Mouse (Mus musculus): Measurements from ENCODE around the gene Dhx40. TPM values are rescaled to one million over a fixed set of nuclear protein-coding genes. Genes with fewer than 3 reads are reported as not detected.
"Not testable (repeated sequence)": the region's sequence is repeated elsewhere in the genome, so short reads cannot be mapped to it uniquely, and the experiment has no call there.

Dhx40 gene
- polyA plus RNA-seq, 1 experiment from 2014 or later, result 17.6 TPM

DNA sequence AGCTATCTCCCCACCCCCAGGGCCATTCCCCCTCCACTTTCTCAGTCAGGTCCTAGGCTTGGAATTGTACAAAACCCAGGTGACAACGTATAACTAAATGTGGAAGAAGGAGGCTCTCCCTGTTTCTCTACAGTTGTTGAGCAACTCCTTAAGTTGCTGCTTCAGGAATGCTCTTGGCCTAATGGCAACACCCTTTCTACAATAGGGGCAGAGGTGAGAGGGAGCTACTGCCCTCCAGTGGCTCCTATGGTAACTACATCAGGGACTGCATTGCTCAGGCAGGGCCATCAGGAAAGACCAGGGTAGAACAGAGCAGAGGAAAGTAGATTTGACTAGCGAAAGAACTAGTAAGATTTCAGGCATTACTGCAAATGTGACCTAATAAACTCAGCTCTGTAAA, 28.8 kb upstream of the Dhx40 start:
- Histone ChIP-seq H3K27me3 (no peaks in the 10 kb centered on the region), H3K4me2 (no peak overlapping the region), H3K36me3 (no peaks in the 10 kb centered on the region), H3K27ac (replicated peaks) (no peak overlapping the region), H3K9me3 (no peaks in the 10 kb centered on the region), H3K9ac (no peak overlapping the region), H3K4me1 (replicated peaks) (peaks cover 18% of the 10 kb centered on the region), H3K4me3 (no peak overlapping the region)
- no peak for ATAC-seq (ENCODE audit: low FRiP score, low read depth)
- WGBS, result 56% methylated on average over 2 of the region's 2 CpGs

DNA sequence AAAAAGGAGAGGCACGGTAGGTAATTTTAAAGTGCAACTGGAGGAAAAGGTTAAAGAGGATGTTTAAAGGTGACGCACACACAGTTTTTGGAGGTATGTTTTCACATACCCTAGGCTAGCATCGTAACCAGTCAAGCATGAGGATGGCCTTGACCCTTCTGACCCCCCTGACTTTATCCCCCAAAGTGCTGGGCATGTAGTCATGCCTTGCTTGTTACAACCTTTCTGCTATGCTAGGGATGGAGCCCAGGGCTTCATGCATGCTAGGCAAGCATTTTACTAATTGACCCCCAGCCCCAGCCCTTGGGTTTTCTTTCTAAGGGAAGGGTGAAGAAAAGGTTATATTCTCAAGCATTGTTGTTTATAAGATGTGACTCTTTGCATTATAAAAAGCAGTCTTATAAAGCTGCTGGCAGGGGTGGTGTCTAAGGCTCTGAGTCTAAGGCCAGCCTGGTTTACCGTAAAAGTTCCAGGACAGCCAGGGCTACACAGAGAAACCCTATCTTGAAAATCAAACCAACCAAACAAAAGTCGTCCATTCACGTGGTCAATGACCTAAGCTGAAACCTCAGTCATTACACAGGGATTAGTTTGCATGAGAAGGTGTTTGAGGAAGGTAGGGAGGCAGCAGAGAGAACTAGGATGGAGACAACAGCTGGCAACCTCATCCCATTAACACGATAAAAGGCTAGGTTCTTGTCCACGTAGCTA, 27.2 kb upstream of the Dhx40 start:
- H3K27me3 ChIP-seq, result no peaks in the 10 kb centered on the region
- no peak overlapping the region for H3K9ac ChIP-seq
- no peak overlapping the region for H3K27ac ChIP-seq (replicated peaks)
- H3K4me1 ChIP-seq (replicated peaks), result 0 out of 2 replicates have a peak, but pooled peaks cover 6% of the 10 kb centered on the region
- 58% methylated on average over 8 of the region's 8 CpGs for WGBS
- H3K9me3 ChIP-seq, result no peaks in the 10 kb centered on the region
- H3K36me3 ChIP-seq, result no peaks in the 10 kb centered on the region
- no peak for ATAC-seq (ENCODE audit: low FRiP score, low read depth)
- H3K4me2 ChIP-seq, result no peak overlapping the region
- no peak overlapping the region for H3K4me3 ChIP-seq

DNA sequence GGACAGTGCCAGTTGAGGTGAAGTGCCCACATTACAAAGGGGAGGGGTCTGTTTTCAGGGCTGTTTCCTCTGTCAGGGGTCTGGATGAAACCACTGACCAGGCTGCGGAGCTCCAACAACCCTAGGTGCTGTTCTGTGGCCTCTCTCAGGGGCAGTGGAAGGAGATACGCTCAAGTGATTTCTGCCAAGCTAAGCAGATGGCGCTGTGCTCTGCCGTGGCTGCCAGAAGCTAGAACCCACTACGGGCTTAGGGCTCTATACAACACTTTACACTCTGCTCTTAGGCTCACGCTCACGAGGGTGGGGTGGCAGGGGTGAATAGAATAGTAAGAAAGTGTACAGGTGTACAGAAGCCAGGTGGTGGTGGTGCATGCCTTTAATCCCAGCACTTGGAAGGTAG, 26.5 kb upstream of the Dhx40 start:
- WGBS, result 75% methylated on average over 7 of the region's 7 CpGs
- Histone ChIP-seq H3K9ac (no peak overlapping the region), H3K4me2 (no peak overlapping the region), H3K36me3 (no peaks in the 10 kb centered on the region), H3K4me1 (replicated peaks) (no peaks in the 10 kb centered on the region), H3K4me3 (no peak overlapping the region), H3K27ac (replicated peaks) (no peak overlapping the region), H3K9me3 (no peaks in the 10 kb centered on the region), H3K27me3 (no peaks in the 10 kb centered on the region)
- ATAC-seq (ENCODE audit: low FRiP score, low read depth), result no peak

DNA sequence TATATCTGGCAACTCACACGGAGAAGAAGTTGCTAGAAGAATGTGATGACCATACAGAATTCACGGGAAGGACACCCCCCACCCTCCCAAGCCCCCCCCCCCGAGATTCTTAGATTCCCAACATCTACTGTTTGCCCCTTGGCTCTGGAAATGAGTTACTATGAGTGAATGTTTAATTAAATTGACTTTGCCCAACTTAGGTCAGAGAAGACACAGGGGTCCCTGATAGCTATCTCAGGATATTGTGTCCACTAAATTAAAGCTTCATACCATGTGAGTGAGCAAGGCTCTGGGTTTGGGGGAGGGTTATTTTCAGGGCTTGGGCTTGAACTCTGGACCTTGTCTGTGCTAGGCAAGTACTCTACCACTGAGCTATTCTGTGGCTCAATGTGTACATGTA, 25.6 kb upstream of the Dhx40 start:
- ATAC-seq (ENCODE audit: low FRiP score, low read depth), result no peak
- no peak overlapping the region for H3K9ac ChIP-seq
- no peaks in the 10 kb centered on the region for H3K27me3 ChIP-seq
- H3K9me3 ChIP-seq, result no peaks in the 10 kb centered on the region
- no peak overlapping the region for H3K27ac ChIP-seq (replicated peaks)
- H3K36me3 ChIP-seq, result no peaks in the 10 kb centered on the region
- H3K4me3 ChIP-seq, result no peak overlapping the region
- H3K4me2 ChIP-seq, result no peak overlapping the region
- no peaks in the 10 kb centered on the region for H3K4me1 ChIP-seq (replicated peaks)
- 74% methylated on average over 3 of the region's 3 CpGs for WGBS

DNA sequence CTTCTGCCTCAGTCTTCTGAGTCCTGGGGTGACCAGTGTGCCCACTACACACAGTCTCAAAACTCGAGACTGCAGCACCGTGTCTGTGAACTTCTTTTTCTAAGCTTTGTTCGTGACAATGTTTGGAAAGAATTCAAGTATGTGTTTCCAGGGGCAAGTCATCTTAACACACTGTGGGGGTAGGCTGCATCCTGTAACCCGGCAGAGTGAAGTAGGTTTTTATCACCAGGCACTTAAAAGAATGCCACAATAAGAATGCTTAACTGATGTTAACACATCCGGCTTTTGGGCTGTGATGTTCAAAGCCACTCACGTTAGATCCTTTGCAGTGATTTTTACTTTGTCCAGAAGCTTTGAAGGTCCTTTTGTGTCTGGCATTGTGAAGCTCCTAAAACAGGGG, 20.9 kb upstream of the Dhx40 start:
- Histone ChIP-seq H3K9me3 (no peaks in the 10 kb centered on the region), H3K27me3 (no peaks in the 10 kb centered on the region), H3K9ac (no peak overlapping the region), H3K4me1 (replicated peaks) (no peaks in the 10 kb centered on the region), H3K36me3 (no peaks in the 10 kb centered on the region), H3K27ac (replicated peaks) (no peak overlapping the region), H3K4me3 (no peak overlapping the region), H3K4me2 (no peak overlapping the region)
- 67% methylated on average over 6 of the region's 6 CpGs for WGBS
- ATAC-seq (ENCODE audit: low FRiP score, low read depth), result no peak

DNA sequence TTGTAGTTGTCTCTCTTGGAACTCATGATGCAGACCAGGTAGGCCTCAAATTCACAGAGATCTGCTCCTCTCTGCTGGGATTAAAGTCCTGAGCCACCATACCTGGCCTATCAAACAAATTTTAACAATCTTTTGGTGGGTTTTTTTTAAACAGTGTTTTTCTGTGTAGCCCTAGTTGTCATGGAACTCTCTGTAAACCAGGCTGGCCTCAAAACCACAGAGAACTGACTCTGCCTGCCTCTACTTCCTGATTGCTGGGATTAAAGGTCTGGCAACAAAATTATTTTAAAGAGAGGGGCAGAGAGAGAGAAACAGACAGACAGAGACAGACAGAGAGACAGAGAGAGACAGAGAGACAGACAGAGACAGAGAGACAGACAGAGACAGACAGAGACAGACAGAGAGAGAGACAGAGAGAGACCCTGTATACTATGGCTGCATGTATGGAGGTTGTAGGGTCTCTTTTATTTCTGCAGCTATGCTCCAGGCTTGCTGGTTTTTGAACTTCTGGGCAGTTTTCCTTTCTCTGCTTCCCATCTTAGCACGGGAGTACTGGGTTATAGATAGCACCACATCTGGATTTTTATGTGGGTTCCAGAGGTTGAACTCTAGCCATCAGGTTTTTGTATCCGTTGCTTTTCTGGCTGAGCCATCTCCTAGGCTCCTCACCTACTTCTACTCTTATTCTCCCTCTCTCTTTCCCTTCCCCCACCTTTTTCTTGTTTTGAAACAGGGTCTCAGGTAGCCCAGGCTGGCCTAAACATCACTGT, 20.1 kb upstream of the Dhx40 start:
- Histone ChIP-seq H3K9me3 (no peaks in the 10 kb centered on the region), H3K27me3 (no peaks in the 10 kb centered on the region), H3K36me3 (no peaks in the 10 kb centered on the region), H3K4me1 (replicated peaks) (no peaks in the 10 kb centered on the region), H3K27ac (replicated peaks) (no peak overlapping the region), H3K4me2 (no peak overlapping the region), H3K4me3 (no peak overlapping the region), H3K9ac (no peak overlapping the region)
- 81% methylated on average over 2 of the region's 2 CpGs for WGBS
- ATAC-seq (ENCODE audit: low FRiP score, low read depth), result no peak

DNA sequence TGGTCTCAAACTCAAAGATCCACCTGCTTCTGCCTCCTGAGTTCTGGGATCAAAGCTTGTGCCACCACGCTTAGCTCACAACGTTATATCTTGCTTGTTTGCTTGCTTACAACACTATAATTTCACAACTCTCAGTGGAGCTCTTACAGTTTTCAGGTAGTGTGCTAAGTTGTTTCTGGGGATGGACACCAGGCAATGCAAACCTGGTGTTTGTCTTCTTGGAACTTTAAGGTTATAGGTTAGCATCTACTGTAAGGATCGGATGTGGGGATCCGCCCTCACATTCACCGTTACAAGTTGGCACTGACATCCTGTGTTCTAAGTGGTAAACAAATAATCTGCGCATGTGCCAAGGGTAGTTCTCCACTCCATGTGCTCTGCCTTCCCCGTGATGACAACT, 16.9 kb upstream of the Dhx40 start:
- no peak overlapping the region for H3K27ac ChIP-seq (replicated peaks)
- no peaks in the 10 kb centered on the region for H3K27me3 ChIP-seq
- no peak overlapping the region for H3K9ac ChIP-seq
- no peak for ATAC-seq (ENCODE audit: low FRiP score, low read depth)
- no peaks in the 10 kb centered on the region for H3K9me3 ChIP-seq
- WGBS, result 93% methylated on average over 7 of the region's 7 CpGs
- H3K4me3 ChIP-seq, result no peak overlapping the region
- H3K36me3 ChIP-seq, result no peaks in the 10 kb centered on the region
- no peak overlapping the region for H3K4me2 ChIP-seq
- H3K4me1 ChIP-seq (replicated peaks), result peaks cover under 1% of the 10 kb centered on the region; the same call in 1 of the 2 replicates

DNA sequence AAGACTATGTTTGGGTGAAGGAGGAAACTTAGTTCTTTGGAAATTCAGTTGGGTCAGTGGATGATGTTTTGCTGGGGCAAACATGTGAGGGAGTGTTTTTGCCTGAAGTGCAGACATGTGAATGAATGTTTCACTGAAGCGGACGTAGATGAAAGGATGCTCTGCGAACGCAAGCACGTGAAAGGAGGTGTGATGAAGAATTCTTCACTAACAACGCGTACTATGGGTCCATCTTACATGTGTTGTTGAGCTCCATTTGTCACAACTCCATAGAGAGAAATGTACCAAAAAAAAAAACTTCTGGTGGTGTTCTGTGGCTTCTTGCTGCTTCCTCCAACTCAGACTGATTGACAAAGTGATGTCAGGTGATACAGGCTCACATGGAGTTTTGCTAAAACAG, 15.0 kb upstream of the Dhx40 start:
- WGBS, result 88% methylated on average over 7 of the region's 7 CpGs
- Histone ChIP-seq H3K4me1 (replicated peaks) (peaks cover 8% of the 10 kb centered on the region; the same call in 1 of the 2 replicates), H3K27me3 (no peaks in the 10 kb centered on the region), H3K36me3 (no peaks in the 10 kb centered on the region), H3K9me3 (no peaks in the 10 kb centered on the region), H3K27ac (replicated peaks) (no peak overlapping the region), H3K4me2 (no peak overlapping the region), H3K9ac (no peak overlapping the region), H3K4me3 (no peak overlapping the region)
- ATAC-seq (ENCODE audit: low FRiP score, low read depth), result no peak

DNA sequence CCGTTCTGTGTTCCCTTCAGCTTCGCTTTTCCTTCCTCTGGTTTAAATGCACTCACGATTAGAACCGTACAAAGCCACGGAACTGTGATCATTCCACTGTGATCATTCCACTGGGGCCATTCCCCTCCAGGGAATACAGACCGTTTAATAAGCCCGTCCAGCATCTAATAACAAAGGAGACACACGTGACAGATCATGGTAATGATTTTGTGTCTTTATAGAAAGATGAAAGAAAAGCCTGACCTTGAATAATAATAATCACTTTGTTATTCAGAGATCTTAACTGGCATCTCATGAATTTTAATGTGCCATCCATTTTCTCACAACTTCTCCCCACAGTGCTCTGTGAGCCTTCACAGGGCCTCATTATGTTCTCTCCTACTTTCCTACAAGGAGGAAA, 12.0 kb upstream of the Dhx40 start:
- H3K27ac ChIP-seq (replicated peaks), result peak overlapping the region; percentile 62
- no peak for ATAC-seq (ENCODE audit: low FRiP score, low read depth)
- no peak overlapping the region for H3K4me2 ChIP-seq
- H3K27me3 ChIP-seq, result no peaks in the 10 kb centered on the region
- H3K4me3 ChIP-seq, result no peak overlapping the region
- WGBS, result 9% methylated on average over 8 of the region's 8 CpGs
- H3K9ac ChIP-seq, result no peak overlapping the region
- peaks cover 8% of the 10 kb centered on the region; the same call in 1 of the 2 replicates for H3K4me1 ChIP-seq (replicated peaks)
- H3K36me3 ChIP-seq, result no peaks in the 10 kb centered on the region
- no peaks in the 10 kb centered on the region for H3K9me3 ChIP-seq

DNA sequence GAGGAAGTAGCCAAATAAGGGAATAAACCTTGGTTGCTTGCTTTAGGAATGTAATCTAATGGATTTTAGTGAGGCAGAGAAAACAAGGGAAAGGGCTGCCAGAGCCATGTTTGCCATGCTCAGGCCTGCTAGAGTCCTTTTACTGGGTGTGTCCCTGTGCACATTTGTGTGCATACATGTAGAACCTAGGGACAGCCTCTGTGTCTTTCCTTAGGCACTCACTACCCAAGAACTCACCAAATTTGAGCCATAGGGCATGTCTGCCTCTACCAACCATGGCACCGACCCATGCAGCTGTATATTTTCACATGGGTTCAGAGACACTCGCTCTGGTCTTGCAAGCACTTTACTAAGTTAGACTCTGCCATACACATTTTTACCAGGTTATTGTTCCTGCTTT, 11.4 kb upstream of the Dhx40 start:
- Histone ChIP-seq H3K27ac (replicated peaks) (peak overlapping the region; percentile 62), H3K9ac (no peak overlapping the region), H3K27me3 (no peaks in the 10 kb centered on the region), H3K36me3 (no peaks in the 10 kb centered on the region), H3K4me2 (no peak overlapping the region), H3K9me3 (no peaks in the 10 kb centered on the region), H3K4me3 (no peak overlapping the region), H3K4me1 (replicated peaks) (peaks cover 8% of the 10 kb centered on the region; the same call in 1 of the 2 replicates)
- 82% methylated on average over 2 of the region's 2 CpGs for WGBS
- no peak for ATAC-seq (ENCODE audit: low FRiP score, low read depth)

DNA sequence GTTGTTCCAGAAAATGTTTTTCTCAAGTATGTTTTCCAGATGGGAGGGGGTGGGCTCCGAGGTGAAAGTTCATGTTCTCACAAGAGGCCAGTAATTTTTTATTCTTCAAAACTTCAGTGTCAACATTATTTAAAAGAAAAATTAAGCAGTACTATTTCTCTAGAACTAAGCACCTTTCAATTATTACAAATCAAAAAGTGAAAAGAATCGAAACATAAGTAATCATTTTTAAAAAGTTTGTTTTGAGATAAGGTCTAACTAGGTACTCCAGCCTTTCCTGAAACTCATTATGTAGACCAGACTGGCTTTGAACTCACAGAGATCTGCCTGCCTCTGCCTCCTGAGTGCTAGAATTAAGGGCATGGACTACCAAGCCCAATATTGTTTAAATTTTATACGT, 8.7 kb upstream of the Dhx40 start:
- H3K36me3 ChIP-seq; H3K4me3 ChIP-seq; H3K9me3 ChIP-seq; H3K9ac ChIP-seq; H3K4me2 ChIP-seq; H3K27ac ChIP-seq (replicated peaks); H3K27me3 ChIP-seq; H3K4me1 ChIP-seq (replicated peaks); ATAC-seq (ENCODE audit: low FRiP score, low read depth): not testable (repeated sequence)
- 92% methylated on average over 3 of the region's 3 CpGs for whole genome bisulfite sequencing

DNA sequence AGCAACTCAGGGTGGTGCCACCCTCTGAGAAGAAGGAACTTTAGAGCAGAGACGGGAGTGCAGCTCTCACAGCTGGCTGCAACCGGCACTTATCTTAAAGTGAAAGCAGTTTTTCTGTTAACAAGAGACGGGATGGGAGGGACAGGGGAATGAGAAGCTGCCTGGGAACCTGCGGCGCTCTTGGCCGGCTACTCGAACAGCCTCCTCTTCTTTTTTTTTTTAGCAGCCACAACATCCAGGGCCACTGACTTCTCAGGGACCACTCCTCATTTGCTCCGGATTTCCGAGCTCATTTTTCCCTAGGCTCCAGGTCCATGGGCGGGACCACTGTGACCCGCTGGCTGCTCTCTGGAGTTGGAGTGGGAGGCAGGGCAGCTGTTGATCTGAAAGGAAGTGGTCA, 6.9 kb upstream of the Dhx40 start:
- ATAC-seq (ENCODE audit: low FRiP score, low read depth); H3K9me3 ChIP-seq; H3K36me3 ChIP-seq; H3K27ac ChIP-seq (replicated peaks); H3K27me3 ChIP-seq; H3K9ac ChIP-seq; H3K4me1 ChIP-seq (replicated peaks); H3K4me3 ChIP-seq; H3K4me2 ChIP-seq: not testable (repeated sequence)
- WGBS, result 0% methylated on average over 4 of the region's 11 CpGs

All from hindbrain, embryonic 15.5 days (tissue).